Mouse (Mus musculus) midbrain, embryonic 15.5 days (tissue): ENCODE measurements around the gene Itpkb. TPM values are rescaled to one million over a fixed set of nuclear protein-coding genes. Genes with fewer than 3 reads are reported as not detected.

ENCODE experiments used
- ATAC-seq: fragments of 200-750 bp; cut with Nextera tagmentation; replicated peaks from 2 replicates; pipeline ENCODE4 v1.8.0; 2017; ENCODE audit warnings: moderate TSS enrichment
- H3K27ac ChIP-seq: fragments of 300-500 bp; sonication (generic); 2 replicates; pipeline ENCODE4 v1.5.1; 2015; ENCODE audit warnings: mild to moderate bottlenecking, inconsistent platforms
- H3K27me3 ChIP-seq: fragments of 300-500 bp; sonication (generic); replicated peaks from 2 replicates; pipeline ENCODE4 v1.6.1; 2015; ENCODE audit warnings: inconsistent platforms
- H3K36me3 ChIP-seq: fragments of 300-500 bp; sonication (generic); replicated peaks from 2 replicates; pipeline ENCODE4 v1.6.1; 2015; ENCODE audit warnings: inconsistent platforms
- H3K4me1 ChIP-seq: fragments of 300-500 bp; sonication (generic); 2 replicates; pipeline ENCODE4 v1.6.1; 2015; ENCODE audit warnings: inconsistent platforms
- H3K4me2 ChIP-seq: fragments of 300-500 bp; sonication (generic); 2 replicates; pipeline ENCODE4 v1.6.1; 2015; ENCODE audit warnings: inconsistent platforms, mild to moderate bottlenecking, moderate library complexity
- H3K4me3 ChIP-seq: fragments of 300-500 bp; sonication (generic); 2 replicates; pipeline ENCODE4 v1.5.1; 2015; ENCODE audit warnings: mild to moderate bottlenecking, inconsistent platforms
- H3K9ac ChIP-seq: fragments of 300-500 bp; sonication (generic); 2 replicates; pipeline ENCODE4 v1.6.1; 2015; ENCODE audit warnings: mild to moderate bottlenecking, inconsistent platforms
- H3K9me3 ChIP-seq: fragments of 300-500 bp; sonication (generic); 2 replicates; pipeline ENCODE4 v1.6.1; 2016; ENCODE audit warnings: inconsistent platforms
- WGBS: fragments of 180-500 bp; shearing (Covaris S2); methylation state at CpG from one replicate; pipeline ENCODE4 v1.1.7; 2015; ENCODE audit warnings: mixed read lengths; 5-methylcytosine and 5-hydroxymethylcytosine counted together
- polyA plus RNA-seq: library from polyadenylated mRNA; unstranded; fragments of >200 nt; fragmentation: Nextera tagmentation; extraction: Ambion mirVana; gene quantifications from 2 replicates; pipeline ENCODE4 v1.2.1, GENCODE M21; 2015

The Itpkb gene
- polyA plus RNA-seq, 1 experiment from 2014 or later, result 3.0 TPM

- Histone ChIP-seq H3K27ac (no peak overlapping the region), H3K9me3 (no peaks in the 10 kb centered on the region), H3K36me3 (no peaks in the 10 kb centered on the region), H3K4me2 (no peak overlapping the region), H3K9ac (no peak overlapping the region), H3K27me3 (no peaks in the 10 kb centered on the region), H3K4me1 (peaks cover 6% of the 10 kb centered on the region; the same call in 1 of the 2 replicates), H3K4me3 (no peak overlapping the region)
- 0 out of 2 replicates have a peak, but pooled peaks have one; percentile 14 for ATAC-seq
- WGBS, result 77% methylated on average over 18 of the region's 18 CpGs
These were observed 77.7 kb downstream of the Itpkb start for GRCm38 (mm10) chr1:180407727-180408719.

DNA sequence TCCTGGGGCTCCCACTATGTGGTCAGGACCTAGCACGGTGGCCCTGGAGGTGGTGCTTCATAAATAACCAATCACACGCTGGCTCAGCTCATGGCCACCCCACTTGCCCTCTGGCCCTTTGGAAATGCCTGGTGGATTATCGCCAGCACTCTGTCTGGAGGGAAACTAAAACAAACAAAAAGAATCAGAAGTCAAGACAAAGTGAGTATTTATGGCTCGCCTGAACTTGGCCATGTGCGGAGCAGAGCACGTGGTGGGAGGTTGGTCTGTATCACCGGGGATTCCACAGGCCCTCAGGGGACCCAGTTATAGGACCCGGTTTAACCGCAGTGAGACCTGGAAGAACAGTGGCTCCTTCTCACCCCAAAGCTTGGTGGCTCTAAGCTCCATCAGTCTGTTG, 78.5 kb downstream of the Itpkb start:
- no peak for ATAC-seq
- 66% methylated on average over 9 of the region's 9 CpGs for WGBS

GRCm38 (mm10) chr1:180409771-180410170, 79.5 kb downstream of the Itpkb start:
- Histone ChIP-seq H3K27ac (no peak overlapping the region), H3K4me1 (peaks cover 6% of the 10 kb centered on the region; the same call in 1 of the 2 replicates), H3K9ac (no peak overlapping the region), H3K4me3 (no peak overlapping the region), H3K4me2 (no peak overlapping the region), H3K36me3 (no peaks in the 10 kb centered on the region), H3K9me3 (no peaks in the 10 kb centered on the region), H3K27me3 (no peaks in the 10 kb centered on the region)
- no peak for ATAC-seq
- WGBS, result 72% methylated on average over 5 of the region's 5 CpGs

More for the DNA sequence above, 78.5 kb downstream of the Itpkb start:
- Histone ChIP-seq H3K4me3 (no peak overlapping the region), H3K36me3 (no peaks in the 10 kb centered on the region), H3K9me3 (no peaks in the 10 kb centered on the region), H3K27ac (no peak overlapping the region), H3K4me2 (no peak overlapping the region), H3K9ac (no peak overlapping the region), H3K27me3 (no peaks in the 10 kb centered on the region), H3K4me1 (peaks cover 6% of the 10 kb centered on the region; the same call in 1 of the 2 replicates)

DNA sequence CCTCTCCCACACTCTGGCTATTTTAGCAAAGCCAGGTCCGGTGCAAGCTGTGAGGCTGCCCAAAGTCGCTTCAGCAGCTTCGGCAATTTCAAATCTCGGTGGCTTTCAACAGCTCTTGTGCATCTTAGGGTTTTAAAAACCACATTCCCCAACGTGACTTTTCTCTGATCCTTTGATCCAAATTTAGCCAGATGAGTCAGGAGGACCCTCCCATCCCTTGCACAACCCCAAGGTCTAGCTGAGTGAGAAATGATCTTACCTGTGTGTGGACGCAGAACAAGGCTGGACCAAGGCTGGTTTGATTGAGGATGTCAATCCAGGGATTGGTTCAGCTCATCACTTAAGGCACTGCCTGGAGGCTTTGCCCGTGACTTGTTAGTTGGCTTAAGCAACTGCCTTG, 80.0 kb downstream of the Itpkb start:
- Histone ChIP-seq H3K27ac (no peak overlapping the region), H3K4me1 (peaks cover 6% of the 10 kb centered on the region; the same call in 1 of the 2 replicates)
- no peak for ATAC-seq

DNA sequence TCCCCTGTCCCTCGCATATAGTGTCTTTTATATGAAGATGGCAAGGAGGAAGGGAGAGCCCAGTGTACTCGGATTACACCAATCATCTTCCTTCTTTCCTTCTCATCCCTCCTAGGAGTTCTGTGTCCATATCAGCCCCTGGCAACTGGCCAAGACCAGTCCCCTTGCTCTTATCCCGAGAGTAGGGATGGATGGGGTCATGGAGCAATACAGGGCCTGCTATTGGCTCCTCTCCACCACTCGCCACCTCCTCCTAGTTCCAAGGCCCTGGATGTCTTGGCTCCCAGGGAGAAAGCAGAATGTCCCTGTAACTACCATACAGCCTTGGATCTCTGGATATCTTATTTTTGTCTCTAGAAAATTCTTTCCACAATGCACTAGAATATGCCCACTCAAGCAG, 84.8 kb downstream of the Itpkb start:
- no peaks in the 10 kb centered on the region for H3K9me3 ChIP-seq
- WGBS, result 69% methylated on average over 4 of the region's 4 CpGs

More for the DNA sequence above, 80.0 kb downstream of the Itpkb start:
- no peak overlapping the region for H3K4me2 ChIP-seq
- no peak overlapping the region for H3K9ac ChIP-seq
- no peaks in the 10 kb centered on the region for H3K36me3 ChIP-seq
- no peak overlapping the region for H3K4me3 ChIP-seq
- H3K9me3 ChIP-seq, result no peaks in the 10 kb centered on the region
- H3K27me3 ChIP-seq, result no peaks in the 10 kb centered on the region
- 71% methylated on average over 7 of the region's 7 CpGs for WGBS

DNA sequence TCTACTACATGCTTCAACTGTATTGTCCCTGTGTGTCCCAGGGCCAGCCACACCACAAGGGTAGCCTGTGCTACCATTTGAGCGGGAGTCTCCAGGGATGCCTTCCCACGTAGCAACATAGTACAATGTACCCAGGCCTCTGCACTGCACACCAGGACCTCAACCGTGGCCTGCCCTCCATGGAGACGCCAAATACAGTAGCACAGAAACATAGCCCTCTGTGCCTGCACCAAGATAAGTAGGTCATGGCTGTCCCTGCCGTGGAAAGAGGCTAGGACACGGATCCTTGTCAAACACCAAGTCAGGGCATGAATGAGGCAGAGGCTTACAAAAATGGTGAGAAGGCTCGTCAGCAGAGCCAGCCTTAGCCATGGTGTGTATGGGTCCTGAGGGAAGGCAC, 85.6 kb downstream of the Itpkb start:
- no peak for ATAC-seq
- Histone ChIP-seq H3K9me3 (no peaks in the 10 kb centered on the region), H3K4me1 (peaks cover 10% of the 10 kb centered on the region), H3K4me2 (no peak overlapping the region), H3K36me3 (no peaks in the 10 kb centered on the region), H3K27me3 (no peaks in the 10 kb centered on the region), H3K9ac (no peak overlapping the region), H3K4me3 (no peak overlapping the region), H3K27ac (no peak overlapping the region)
- WGBS, result 87% methylated on average over 7 of the region's 7 CpGs

More for the DNA sequence above, 84.8 kb downstream of the Itpkb start:
- no peaks in the 10 kb centered on the region for H3K36me3 ChIP-seq
- peaks cover 3% of the 10 kb centered on the region; the same call in 1 of the 2 replicates for H3K4me1 ChIP-seq
- no peak overlapping the region for H3K27ac ChIP-seq
- ATAC-seq, result no peak
- H3K27me3 ChIP-seq, result no peaks in the 10 kb centered on the region
- H3K4me2 ChIP-seq, result no peak overlapping the region
- H3K9ac ChIP-seq, result no peak overlapping the region
- no peak overlapping the region for H3K4me3 ChIP-seq

- Histone ChIP-seq H3K4me2 (no peak overlapping the region), H3K4me3 (no peak overlapping the region), H3K36me3 (no peaks in the 10 kb centered on the region), H3K9ac (no peak overlapping the region), H3K9me3 (no peaks in the 10 kb centered on the region), H3K27ac (no peak overlapping the region), H3K4me1 (peaks cover 23% of the 10 kb centered on the region), H3K27me3 (no peaks in the 10 kb centered on the region)
- WGBS, result 55% methylated on average over 2 of the region's 2 CpGs
- ATAC-seq, result no peak
These were observed 86.8 kb downstream of the Itpkb start for GRCm38 (mm10) chr1:180417118-180417517.

DNA sequence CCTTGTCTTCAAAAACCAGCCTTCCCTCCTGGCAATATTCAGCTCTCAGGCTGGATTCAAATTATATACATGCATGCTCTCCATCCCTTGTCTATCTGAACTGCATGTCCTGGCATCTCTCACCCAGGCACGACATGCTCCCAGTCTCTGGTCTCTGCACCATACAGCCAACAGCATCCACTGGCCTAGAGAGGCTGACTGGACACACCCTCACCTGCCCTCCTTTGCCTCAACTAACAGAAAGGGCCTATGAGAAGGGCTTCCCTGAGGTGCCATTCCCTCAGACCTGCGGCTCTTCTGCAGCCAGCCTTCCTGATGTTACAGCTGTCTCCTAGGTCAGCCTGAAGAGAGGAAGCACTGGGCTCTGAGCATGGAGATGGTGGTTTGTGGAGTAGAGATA, 88.8 kb downstream of the Itpkb start:
- Histone ChIP-seq H3K9me3 (no peaks in the 10 kb centered on the region), H3K27me3 (no peaks in the 10 kb centered on the region), H3K4me3 (no peak overlapping the region), H3K9ac (no peak overlapping the region), H3K27ac (no peak overlapping the region), H3K4me2 (no peak overlapping the region), H3K4me1 (peaks cover 28% of the 10 kb centered on the region), H3K36me3 (no peaks in the 10 kb centered on the region)
- no peak for ATAC-seq
- 90% methylated on average over 2 of the region's 2 CpGs for WGBS

GRCm38 (mm10) chr1:180420496-180421164, 90.3 kb downstream of the Itpkb start:
- Histone ChIP-seq H3K27ac (peak overlapping the region; percentile 73), H3K4me2 (peak overlapping the region; percentile 33; the same call in 1 of the 2 replicates), H3K36me3 (no peaks in the 10 kb centered on the region), H3K9ac (no peak overlapping the region), H3K4me3 (no peak overlapping the region), H3K4me1 (peaks cover 28% of the 10 kb centered on the region), H3K9me3 (no peaks in the 10 kb centered on the region), H3K27me3 (no peaks in the 10 kb centered on the region)
- 15% methylated on average over 8 of the region's 8 CpGs for WGBS
- ATAC-seq, result peak; percentile 88

DNA sequence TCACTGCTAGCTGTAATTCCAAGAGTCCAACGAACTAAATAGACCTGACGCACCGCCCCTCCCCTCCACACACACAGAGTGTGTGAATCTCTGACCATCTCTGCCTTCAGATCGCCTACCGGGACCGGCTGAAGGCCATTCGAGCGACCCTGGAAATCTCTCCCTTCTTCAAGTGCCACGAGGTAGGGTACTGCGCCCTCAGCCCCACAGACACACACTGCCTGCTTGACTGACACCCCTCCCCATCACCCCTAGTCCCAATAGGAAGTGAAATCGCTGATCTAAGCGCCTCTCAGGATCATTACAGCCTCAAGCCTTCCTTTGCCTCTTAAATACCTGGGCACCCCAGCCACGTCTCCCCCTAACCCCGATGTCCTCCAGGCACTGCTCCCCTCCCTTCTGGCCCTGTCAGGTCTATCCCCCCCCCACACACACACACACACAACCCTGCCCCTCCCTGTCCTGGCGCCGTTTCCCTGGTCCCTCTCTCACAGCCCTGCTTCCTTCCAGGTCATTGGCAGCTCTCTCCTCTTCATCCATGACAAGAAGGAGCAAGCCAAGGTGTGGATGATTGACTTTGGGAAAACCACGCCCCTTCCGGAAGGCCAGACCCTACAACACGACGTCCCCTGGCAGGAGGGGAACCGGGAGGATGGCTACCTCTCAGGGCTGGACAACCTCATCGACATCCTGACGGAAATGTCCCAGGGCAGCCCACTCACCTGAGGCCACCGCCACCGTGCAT, 91.1 kb downstream of the Itpkb start:
- Histone ChIP-seq H3K4me1 (peaks cover 28% of the 10 kb centered on the region), H3K36me3 (no peaks in the 10 kb centered on the region), H3K27ac (peak overlapping the region; percentile 73), H3K4me3 (no peak overlapping the region), H3K9me3 (no peaks in the 10 kb centered on the region), H3K27me3 (no peaks in the 10 kb centered on the region), H3K4me2 (peak overlapping the region; percentile 33), H3K9ac (no peak overlapping the region)
- 49% methylated on average over 25 of the region's 25 CpGs for WGBS
- peak; percentile 41 for ATAC-seq

DNA sequence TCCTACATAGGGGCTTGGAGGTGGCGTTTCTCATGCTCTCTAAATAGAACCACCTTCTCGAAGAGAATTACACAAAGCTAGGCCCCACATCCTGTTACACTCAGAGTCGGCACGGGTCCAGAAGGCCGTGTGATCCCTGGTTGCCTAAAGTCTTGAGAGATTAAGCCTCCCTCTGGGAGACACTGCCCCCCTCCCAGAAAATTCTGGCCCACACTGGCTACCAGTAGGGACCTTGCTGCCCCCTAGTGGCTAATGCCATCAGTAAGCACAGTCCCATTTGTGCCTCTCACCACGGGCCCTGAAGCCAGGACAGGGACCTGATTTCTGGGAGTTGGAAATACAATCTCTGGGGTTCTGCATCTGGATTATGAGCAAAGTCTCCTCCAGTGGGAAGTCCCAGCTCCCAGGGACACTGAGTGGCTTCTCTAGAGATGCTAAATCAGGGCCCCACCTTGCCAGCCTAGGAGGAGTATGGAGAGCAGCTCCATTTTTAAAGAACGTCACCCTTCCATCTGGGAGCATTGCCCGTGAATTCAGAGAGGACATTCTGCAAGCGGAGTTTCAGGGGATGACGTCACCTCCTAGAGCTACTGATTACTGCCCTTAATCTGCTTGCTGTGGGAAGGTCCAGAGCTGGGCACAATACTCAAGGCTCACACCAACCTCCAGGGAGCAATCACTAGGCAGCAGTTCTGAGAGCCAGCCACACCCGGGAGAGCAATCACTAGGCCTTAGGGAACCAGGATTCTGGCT, 92.0 kb downstream of the Itpkb start:
- no peaks in the 10 kb centered on the region for H3K27me3 ChIP-seq
- H3K4me3 ChIP-seq, result no peak overlapping the region
- no peaks in the 10 kb centered on the region for H3K36me3 ChIP-seq
- peak overlapping the region; percentile 33; the same call in 1 of the 2 replicates for H3K4me2 ChIP-seq
- no peaks in the 10 kb centered on the region for H3K9me3 ChIP-seq
- peaks cover 28% of the 10 kb centered on the region for H3K4me1 ChIP-seq
- 25% methylated on average over 11 of the region's 11 CpGs for WGBS
- H3K9ac ChIP-seq, result no peak overlapping the region
- peak overlapping the region; percentile 73; the same call in 1 of the 2 replicates for H3K27ac ChIP-seq
- ATAC-seq, result peak; percentile 37; the same call in 1 of the 2 replicates
